Mouse (Mus musculus) liver, adult 2 months (tissue): ENCODE measurements around the gene 9130230L23Rik.

Source experiments
- CTCF ChIP-seq: fragments of 200-500 bp; IDR thresholded peaks from 2 replicates; pipeline ENCODE4 v1.5.1; 2011; ENCODE audit warnings: low read depth, low read length, control low read depth
- POLR2A ChIP-seq: fragments of 200-500 bp; IDR thresholded peaks from 2 replicates; pipeline ENCODE4 v1.6.1; 2011; ENCODE audit warnings: low read length, control low read depth; ENCODE audit not compliant: insufficient read depth; ENCODE audit errors: extremely low read depth

DNA sequence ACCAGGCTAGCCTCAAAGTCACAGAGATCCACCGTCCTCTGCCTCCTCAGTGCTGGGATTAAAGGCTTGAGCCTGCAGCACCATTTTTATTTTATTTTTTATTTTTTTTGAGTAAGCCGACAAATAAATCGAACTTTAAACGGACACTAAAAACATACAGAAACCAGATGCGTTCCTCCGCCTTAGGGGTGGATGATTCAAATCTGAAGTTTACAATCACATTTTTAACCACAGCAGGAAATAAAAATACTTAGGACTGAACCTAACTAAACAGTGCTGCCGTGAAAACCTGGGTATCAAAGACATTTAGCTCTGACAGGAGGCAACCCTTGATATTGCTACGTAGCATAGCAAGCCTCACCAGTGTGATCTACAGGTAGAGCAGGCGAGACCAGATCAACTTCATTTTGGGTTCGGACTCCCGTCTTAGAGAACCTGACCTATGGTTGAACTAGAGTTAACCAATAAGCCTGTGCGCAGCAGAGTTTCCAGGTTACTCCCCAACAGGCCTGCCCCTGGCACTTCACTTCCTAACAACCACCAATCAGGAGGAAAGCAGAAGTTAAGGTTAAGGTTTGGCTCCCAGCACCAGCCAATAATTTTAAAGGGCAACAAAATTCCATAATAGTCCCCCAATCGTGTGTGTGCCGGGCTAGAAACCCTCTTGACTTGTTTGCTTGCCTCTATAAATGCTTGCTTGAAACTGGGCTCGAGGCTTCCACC is 4.3 kb upstream of the 9130230L23Rik start:
- no peak for TF ChIP-seq CTCF
- TF ChIP-seq POLR2A: no peak
